Mouse (Mus musculus) frontal cortex, postnatal 14 days (tissue): ENCODE results near the gene Sptssb.
A peak's percentile ranks its signal among the peaks of the same experiment; 100 is the strongest.

Source experiments
- DNase-seq, 2 experiments: peaks; one replicate each; pipeline ENCODE4 v3.0.0; 2022; ENCODE audit warnings: low spot score in 2 of 2

Sptssb gene

DNA sequence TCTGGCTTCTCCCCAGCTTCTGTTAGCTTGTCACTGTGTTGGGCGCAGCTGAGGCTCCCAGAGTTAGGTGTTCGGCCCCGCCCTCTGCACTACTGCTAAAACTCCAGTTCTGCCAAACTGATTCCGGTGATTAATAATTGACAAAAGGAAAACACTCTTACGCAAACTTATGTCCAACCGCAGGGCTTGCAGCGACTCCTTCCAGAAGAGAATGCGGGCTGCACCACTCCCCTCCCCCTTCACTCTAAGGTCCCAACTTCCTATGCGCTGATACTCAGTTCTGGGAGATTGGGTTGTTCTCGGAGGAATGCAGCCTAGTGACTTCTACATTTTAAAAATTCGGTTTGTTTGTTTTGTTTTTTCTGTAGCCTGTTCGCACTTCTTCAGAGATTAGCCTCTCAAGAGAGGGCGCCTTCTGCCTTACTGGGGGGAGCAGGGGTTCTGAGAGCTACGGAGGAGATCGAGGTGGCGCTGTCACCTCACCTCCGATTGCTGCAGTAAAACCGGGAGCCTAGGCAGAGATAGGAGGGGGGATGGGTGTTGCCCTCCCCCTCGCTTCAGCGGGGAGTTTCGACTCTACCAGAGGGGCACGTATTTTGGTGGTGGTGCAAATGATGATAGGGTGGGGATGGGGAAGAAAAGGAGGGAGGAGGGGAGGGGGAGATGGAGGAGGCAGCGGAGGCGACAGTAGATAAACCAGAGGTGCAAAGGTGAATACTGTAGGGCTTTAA, at the start of gene Sptssb:
Sptssb (minus strand) TSS at position 83 of the 731 bp plus-strand sequence.
- peak; percentile 12 to 16 for DNase-seq

DNA sequence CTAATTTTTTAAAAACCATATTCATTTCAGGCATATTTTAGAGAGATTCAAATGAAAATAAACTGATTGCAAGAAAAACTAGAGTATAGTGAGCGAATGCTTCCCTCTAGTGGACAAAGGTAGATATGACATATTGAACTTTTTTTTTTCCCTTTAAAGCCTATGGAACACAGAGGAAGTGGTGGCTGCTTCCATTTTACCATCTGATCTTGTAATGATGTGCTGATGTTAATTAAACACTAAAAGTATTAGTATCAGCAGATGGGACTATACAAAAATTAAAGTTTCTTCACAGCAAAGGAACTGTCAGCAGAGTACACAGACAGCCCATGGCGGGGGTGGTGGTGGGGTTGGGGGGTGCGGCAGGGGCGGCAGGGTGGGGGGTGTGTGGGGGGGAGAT, 48.3 kb upstream of the Sptssb start:
- DNase-seq = no peak

DNA sequence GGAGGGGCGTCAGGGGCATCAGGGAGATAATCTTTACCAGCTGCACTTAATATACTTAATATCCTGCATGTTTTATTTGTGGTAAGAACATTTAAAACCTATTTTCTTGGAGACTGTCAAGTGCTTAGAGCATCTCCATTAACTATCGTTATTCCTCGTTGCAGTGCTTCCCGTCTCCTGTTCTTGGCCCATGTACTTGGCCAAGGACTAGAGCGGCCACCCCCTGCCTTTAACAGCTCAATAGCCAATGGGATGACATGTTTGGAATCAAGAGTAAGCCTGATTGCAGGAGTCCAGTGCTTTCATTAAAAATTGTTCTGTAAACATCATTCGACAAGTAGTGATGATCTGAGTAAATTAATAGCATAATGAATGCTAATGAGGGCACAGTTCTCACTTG, 47.8 kb upstream of the Sptssb start:
- no peak for DNase-seq

DNA sequence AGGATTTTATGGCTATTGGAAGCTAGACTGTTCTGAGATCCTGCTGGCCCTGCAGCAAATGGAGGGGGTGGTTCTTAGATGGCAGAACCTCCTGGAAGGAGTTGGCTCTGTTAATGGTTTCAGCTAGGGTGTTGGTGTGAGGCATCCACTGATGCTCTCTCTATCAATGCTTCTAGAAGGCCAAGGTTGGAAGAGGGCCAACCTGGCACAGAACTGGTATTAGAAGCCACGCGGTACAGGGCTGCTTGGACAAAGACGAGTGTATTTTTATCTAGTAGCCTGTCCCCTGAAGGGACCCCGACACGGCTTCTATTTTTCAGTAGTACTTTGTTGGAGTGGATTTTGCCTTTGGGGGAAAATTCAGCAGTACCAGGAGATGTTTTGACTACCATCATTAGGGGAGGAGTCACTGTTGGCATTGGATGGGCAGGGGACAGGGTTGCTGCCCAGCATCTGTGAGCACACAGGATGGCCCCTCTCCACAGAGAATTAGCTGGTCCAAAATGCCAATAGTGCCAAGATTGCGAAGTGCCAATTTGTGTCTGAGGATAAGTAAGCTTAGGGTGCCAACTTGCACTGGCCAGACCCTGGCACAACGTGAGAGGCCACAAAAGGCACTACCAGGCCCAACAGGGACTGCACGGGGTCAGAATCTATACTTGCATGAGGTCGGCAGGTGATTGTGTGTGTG, 43.2 kb upstream of the Sptssb start:
- no peak for DNase-seq

DNA sequence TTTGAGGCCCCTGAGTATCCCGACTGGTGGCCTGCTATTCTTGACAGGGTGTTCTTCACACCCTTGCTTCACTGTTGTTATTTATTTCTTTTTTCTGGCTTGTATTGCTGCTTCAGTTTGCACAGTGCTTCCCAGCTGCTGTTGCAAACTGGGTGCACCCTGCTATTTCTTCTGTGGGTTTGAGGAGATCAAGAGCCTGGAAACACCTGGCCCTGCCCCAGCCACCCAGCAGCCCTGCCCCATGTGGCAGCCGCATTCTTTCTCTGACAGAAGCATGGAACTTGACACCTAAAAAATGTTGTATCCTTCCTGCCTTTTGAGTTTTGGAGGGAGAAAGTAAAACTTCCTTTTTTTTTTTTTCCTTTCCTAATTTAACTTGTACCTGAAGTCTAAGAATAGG, 42.6 kb upstream of the Sptssb start:
- DNase-seq = no peak

DNA sequence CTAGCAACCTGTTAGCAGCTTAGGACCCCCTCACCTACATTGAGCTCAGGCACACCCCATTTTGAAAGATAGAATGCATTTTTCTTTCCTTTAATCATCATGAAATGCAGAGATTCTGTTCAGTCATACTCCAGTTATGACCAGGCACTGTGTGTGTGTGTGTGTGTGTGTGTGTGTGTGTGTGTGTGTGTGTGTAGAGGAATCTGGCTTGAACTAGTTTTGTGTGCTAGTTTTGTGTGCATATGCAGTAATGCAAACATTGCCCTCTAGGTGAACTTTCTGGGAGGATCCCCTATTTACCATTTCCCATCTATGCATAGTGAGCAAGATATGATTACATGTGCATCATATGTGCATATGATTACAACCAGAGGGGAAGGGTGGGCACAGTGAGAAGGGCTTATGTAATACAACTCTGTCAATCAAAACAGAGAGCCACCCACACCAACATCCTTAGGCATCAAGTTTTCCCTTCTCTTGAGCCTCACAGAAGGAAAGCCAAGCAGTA, 42.2 kb upstream of the Sptssb start:
- no peak for DNase-seq

DNA sequence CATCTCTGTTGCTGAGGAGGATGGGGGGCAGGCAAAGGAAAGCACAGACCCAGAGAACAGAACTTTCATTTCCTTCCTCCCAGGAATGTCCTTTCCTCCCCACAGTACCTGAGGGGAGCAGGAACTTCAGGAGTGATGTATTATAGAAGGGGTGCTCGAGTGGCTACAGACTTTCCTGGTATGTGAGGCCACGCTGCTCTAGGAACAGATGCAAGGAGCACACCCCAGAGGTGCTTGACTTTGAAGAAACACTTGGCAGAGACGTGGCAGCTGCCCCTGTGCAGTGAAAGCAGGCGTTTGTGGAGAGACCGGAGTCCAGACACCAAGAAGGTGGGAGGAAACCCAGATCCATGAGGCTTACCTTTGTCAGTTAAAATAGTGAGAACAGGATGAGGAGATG, 40.6 kb upstream of the Sptssb start:
- DNase-seq = no peak

DNA sequence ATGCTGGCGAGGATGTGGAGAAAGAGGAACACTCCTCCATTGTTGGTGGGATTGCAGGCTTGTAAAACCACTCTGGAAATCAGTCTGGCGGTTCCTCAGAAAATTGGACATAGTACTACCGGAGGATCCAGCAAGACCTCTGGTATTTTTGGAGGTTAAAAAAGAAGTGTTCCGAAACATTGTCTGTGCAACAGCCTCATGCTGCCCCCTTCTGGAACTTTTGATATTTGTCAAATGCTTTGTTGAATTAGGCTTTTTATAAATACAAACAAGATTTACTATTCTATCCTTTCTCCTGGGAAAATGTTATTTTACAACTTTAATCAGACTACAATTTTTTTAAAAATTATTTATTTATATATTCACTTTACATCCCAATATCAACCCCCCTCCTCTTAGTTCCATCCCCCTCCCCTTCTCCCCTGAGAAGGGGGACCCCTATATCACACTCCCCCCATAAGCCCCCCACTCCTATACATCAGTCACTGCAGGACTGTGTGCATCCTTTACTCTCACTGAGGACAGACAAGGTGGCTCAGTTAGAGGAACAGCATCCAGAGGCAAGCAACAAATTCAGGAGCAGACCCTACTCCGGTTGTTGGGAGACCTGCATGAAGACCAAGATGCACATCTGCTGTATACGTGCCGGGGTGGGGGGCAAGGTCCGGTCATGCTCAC, 38.3 kb upstream of the Sptssb start:
- no peak for DNase-seq

DNA sequence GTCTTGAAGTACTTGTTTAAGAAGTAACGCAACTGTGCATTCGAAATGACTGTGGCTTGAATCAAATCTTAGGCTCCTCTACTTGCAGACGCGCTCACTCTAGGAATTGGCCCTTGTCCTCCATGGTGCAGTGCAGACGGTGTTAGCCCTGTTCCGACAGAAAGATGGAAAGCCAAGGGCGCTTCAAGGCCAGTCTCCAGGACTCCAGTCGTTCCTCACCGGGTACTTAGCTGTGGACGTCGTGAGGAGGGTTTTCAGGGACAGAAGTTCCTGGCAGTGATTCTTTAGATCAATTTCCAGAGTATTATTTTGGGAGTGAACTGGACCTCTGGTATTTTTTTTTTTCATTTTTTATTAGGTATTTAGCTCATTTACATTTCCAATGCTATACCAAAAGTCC, 35.8 kb upstream of the Sptssb start:
- no peak for DNase-seq

DNA sequence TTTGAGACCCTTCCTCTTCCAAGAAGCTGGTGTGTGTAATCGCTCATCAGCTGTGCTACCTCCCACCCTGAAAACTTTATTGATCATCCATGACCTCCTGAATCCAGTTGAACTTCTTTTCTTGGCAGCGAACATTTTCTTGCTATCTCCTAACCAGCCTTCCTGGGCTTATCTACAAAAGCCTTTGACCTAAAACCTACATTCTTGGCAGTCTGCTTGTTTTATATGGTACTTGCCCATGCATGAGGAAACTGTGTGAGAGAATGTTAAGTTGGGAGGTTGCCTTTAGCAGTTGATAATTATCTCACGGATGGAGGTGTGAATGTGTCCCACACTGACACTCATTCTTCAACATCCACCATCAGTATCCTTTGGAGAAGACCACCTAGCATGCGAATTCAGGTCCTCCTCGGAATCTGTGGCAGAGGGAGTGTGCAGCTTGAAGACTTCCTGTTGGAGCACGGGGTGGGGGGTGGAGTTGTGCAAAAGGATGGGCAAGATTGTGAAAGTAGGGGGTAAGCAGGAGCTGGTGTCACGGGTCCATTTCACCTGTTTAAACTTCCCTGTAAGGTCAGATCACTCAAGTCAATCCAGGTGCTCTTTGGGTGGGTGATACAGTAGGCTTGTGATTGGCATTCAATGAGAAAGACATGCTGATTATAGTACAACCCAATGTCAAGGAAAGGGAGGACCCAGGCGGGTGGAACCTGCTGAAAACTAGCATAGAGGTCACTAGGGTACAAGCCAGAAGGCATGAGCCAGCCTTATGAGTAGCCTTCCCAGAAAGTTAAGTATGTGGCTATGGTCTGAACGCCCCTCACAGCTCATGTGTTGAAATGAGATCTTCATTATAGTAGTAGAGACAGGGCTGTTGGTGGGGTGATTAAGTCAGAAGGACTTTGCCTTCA, 32.7 kb upstream of the Sptssb start:
- DNase-seq = no peak

DNA sequence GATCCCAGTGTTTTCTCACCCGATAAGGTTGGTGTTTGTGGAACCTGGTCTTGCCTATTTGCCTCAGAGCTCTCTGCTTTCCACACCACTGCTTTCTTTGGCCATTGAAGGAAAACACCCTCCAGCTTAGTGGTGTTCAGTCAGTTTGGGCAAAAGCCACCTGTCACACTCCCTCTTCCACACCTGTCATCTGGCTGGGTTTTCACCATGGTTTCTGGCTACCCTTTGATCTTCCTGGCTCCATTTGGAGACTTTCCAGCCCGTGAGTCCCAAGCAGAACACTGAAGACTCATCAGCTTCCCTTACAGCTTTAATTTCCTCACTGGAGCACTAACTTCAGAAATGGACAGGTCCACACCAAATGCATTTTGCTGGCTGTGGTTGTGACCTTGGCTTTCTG, 26.1 kb upstream of the Sptssb start:
- DNase-seq = no peak

DNA sequence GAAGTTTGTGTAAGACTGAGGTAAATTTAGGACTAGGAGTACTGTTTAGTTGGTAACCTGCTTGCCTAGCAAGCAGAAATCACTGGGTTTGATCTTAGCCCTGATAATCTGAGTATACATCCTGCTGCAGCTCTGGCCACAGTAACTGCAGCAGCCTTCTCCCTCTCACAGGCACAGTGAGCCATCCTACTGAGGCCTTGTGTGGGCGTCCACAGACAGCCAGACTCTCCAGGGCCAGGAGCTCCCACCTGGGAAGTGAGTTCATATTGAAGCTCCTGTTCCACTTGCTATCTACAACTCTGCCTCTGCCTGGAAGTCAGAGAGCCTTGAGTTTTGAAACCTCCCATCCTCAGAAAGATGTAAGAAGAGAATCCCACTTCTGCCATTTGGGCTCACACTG, 24.0 kb upstream of the Sptssb start:
- DNase-seq = no peak

DNA sequence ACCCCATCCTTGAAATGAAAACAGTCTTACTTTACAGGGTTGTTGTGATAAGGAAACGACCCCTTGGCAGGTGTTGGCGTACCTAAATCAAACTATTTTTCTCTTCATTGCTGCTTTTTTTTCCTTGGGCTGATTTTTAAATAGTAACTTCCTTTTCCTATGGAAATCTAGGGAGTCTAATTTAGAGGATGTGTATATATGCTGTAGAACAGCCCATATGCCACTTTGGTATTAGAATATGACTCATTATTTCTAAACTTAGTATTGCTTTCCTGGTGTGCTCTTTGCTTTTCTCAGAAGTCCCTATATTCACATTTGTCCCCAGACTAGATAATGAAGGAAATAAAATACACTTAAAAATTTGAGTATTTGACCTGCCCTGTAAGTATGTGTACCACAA, 17.8 kb upstream of the Sptssb start:
- no peak for DNase-seq

DNA sequence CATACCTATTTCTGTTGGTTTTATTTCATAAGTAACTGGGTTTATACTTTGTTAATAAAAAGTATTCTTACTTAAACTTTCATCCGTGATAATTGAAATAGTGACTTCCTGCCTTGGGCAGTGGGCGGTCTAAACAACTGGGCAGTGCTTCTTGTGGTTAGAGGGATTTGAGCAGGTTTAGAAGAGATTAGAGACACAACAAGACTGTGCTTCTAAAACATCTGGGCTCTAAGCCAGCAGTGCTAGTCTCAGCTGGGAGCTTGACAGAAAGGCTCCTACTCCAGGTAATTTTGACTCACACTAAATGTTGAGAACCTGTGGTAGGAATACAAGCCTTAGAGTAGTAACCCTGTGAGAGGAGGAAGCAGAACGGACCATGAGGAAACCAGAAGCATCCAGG, 15.0 kb upstream of the Sptssb start:
- no peak for DNase-seq

DNA sequence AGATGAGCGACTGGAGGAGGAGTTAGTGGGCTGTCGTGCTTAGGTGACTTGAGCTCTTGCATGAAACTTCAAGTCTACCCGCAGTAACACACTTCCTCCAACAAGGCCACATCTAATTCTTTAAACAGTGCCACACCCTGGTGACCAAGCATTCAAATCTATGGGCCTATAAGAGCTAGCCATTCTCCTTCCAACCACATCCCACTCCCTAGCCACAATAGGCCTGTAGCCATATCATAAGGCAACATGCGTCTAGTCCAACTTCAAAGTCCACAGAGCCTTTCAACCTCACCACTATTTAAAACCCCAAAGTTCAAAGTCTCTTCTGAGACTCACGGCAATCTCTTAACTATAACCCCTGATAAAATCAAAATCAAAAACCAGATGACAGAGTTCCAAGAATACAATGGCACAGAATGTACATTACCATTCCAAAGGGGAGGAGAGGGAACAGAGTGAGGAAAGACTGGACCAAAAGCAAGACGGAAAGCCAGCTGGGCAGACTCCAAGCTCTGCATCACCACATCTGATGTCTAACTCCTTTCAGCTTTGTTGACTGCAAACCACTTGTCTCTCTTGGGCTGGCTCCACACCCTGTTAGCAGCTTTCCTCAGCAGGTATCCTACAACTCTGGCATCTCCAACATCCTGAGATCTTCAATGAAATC, 13.1 kb upstream of the Sptssb start:
- no peak for DNase-seq

DNA sequence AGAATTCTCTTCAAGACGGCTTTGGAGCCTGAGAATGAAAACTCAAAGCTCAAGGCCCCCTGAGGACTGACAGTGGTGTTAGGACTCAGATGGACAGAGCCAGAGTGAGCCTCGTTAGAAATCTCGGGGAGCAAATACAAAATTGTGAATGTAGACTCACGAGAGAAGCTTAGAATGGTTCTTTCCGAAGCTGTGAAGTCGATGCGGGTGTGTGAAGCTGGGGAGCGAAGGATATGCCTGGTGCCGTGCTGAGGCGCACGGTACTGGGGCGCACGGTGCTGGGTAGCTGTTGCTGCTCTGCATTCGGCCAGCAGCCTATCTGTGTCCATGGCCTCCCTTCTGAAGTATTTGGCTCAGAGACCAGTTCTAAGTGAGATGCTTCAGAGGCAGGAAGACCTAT, 11.4 kb upstream of the Sptssb start:
- no peak for DNase-seq

DNA sequence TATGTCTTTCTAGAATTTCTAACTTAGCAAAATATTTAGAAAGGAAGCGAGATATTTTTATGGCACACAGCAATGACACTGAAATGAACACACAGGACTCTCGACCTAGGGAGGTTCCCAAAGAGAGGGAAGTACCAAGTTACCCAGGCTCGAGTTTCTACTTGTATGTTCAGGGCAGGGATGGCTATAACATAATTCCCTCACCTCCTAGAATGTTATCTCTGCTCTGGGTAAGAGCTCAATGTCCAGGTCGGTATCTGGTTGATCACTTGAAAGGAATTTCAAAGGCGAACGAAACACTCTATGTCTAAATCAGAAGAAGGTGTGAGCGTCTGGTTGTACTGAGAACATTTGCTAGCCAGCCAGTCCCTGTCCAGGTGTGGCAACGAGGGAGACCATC, 10.0 kb upstream of the Sptssb start:
- no peak for DNase-seq

DNA sequence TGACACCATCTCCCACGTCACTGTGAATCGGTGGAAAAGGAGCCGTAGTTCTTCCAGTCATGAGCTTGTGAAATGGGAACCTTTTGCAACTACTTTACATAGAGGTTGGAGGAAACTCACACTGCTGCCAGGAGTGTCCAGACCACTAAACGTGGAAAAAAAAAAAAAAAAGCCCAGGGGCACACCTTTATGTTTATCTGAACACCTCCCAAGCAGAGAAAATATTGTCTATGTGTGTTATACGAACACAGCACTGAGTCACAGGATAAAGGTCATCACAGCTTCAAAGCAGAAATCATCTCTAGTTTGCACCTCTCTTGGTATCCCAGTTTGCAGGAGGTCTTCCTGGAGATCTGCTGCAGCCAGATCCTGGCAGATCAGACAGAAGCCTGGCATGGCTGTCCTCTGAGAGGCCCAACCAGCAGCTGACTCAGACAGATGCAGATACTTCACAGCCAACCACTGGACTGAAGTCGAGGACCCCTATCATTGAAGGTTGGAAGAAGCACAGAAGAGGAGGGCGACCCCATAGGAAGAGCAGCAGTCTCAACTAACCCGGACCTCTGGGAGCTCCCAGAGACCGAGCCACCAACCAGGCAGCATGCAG, 2.2 kb upstream of the Sptssb start:
- no peak for DNase-seq

DNA sequence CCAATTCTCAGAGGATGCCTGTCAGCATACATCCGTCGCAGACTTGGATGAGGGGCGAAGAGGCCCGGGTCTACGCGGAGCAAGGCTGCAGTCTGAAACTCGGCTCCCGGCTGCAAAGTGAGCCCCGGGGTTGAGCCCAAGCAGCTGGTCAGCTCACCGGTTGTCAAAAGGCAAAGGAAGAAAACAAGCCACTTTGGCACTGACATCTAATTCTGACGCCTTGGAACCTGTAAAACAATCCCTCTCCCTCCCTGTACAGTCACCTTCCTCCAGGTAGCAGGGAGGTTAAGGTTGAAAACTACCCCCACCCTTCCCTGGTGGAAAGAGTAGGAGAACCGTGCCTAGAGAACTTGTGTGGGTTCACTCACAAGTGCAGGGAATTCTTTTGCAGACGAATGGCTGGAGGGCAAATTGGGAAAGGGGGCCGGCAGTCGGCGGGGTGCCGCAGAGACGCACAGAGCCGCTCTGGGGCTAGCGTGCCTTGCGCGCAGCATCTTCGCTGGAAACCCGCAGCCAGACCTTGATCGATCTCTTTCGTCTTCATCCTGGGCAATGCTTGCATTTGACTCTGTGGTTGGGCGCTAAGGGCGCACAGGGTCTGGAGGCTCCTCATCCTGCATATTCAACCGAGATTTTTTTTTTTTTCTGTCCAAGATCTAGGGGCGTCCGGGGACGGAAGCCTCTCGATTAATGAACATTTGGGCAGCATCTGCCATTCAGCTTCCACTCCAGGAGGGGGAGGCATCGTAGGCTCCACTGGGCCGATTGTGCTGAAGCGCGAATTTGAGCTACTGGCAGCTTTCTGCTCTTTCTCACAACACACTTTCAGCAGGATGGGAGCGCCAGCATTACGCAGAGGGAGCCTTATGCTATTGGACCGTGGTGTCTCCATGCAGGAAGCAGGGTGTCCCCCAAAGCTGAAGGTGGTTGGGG, 1.1 kb upstream of the Sptssb start:
- peak; percentile 60 to 62 for DNase-seq

DNA sequence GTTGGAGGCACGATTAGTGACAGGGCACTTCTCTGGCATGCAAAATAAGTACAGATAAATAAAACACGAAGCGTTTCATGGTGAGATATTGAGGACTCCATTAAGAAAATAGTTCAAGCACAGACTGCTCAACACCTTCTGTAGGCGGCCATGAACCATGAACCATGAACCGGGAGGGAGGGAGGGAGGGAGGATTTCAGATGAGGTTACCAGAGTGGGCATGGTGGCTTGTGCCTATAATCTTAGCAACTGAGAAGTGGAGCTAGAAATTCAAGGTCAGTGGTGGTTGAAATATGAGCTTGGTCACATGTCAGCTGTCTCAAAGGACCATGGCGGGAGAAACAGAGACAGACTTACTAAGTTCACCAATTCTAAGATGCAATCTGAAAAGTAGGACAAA, 20.3 kb downstream of the Sptssb start:
- no peak for DNase-seq
